Mouse (Mus musculus) brain, embryonic 18.5 days (tissue): ENCODE results near the gene Rab24.

ENCODE experiments used
- DNase-seq: peaks from one replicate; pipeline ENCODE4 v3.0.0-alpha.2; 2012; ENCODE audit warnings: low read depth, low spot score

Gene Rab24

DNA sequence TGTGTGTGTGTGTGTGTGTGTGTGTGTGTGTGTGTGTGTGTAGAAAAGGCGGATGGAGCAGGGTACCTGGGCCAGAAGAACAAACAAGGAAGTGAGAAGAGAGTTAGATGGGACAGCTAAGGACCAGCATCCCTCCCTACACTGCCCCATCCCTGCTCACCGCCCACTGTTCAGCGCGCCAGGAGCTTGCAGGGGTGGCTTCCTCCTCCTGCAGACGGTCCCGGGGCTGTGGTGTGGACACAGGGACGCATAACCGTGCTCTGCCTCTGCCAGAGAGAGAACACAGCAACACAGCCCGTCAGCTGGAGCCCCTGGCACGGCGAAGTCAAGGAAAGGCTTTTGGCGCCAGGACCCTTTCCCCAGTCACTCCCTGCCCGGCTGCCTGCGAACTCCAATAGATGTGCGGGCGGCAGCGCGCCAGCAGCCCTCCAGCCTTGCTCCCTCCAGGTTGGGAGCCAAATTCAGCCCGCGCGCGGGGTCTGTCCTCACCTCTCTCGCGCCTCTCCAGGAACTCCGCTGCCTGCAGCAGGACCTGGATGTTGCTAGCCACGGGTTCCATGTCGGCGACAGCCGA, 7.5 kb upstream of the Rab24 start:
- no peak for DNase-seq

DNA sequence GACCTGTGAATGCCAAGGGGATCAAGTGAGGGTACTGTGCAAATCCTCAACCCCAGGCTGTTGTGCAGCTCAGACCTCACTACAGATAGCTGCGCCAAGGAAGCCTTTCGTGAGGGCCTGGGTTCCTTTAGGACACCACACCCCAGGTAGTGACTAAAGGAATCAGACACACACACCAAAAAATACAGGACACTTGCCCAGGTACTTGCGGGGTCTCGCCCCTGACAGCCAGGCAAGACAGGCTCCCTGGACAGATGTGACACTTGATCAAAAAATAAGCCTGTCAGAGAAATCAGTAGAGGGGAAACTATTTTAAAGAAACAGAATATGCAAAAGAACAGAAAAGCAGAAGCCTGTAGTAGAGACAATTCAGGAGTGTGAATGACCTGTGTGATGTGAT, 6.9 kb upstream of the Rab24 start:
- DNase-seq: no peak

DNA sequence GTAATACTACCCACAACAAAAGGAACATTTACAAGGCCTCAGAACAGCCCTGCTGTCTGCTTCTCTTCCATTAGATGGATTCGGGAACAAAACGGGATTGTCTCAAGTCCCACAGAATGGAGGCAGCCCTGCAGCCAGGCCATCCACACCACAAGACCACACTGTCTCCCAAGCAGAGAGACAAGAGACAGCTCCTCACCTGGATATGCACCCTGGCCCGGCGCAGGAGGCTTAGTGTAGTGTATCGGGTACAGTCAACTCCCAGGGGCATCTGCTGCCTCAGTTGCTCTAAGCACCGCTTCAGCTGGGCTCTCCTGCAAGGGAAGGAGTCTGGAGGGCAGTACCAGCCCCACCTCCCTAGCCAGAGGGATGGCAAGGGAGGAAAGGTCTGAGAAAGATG, 6.4 kb upstream of the Rab24 start:
- no peak for DNase-seq

DNA sequence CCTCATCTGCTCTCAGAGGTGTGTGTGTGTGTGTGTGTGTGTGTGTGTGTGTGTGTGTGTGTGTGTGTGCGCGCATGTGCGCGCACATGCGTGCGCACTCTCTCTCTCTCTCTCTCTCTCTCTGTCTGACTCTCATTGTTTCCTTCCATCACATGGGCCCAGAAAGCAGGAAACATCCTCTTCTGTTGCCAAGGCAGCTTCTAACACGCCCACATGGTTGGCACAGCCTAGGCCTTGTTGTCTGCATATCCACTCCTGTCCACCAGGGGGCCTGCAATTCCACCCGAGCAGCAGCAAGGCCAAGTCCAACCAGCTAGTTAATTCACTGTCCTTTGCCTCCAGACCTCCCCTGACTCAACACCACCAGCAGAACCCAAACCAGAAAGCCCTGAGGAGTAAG, 5.9 kb upstream of the Rab24 start:
- peak; percentile 81 for DNase-seq

DNA sequence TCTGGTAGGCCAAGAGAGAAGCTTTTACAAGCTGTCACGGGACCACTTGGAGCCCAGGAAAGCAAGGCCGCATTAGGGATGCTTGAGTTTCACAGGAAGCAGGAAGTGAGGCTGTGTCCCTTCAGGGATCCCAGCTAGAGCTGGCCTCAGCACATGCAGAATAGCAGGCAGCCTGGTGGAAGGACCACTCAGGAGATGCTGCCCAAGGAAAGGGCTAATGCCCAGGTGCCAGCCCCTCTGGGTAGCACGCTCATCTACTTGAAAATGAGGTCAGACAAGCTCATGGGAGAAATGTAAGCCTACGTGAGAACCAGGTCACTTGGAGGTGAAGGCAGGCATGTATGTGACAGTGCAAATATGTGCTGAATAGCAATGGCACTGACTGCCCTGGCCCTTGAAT, 5.4 kb upstream of the Rab24 start:
- no peak for DNase-seq

DNA sequence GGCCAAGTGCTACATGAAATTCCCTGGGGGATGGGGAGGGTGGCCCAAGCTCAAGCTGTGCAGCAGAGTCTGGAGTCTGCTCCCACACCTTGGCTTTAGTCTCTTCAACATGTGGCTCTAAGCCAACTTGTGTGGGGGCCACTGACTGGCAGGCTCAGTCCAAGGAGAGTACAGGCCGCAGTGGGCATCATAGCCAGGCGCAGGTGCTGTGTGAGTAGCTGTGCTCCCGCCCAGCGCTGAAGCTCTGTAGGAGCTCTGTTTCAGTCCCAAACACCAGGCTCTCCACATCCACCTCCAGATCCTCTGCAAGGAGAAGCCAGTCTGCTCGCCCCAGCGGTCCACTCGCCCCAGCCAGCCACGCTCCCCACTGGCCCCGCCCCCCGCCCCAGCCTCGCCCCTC, 3.9 kb upstream of the Rab24 start:
- DNase-seq: no peak

DNA sequence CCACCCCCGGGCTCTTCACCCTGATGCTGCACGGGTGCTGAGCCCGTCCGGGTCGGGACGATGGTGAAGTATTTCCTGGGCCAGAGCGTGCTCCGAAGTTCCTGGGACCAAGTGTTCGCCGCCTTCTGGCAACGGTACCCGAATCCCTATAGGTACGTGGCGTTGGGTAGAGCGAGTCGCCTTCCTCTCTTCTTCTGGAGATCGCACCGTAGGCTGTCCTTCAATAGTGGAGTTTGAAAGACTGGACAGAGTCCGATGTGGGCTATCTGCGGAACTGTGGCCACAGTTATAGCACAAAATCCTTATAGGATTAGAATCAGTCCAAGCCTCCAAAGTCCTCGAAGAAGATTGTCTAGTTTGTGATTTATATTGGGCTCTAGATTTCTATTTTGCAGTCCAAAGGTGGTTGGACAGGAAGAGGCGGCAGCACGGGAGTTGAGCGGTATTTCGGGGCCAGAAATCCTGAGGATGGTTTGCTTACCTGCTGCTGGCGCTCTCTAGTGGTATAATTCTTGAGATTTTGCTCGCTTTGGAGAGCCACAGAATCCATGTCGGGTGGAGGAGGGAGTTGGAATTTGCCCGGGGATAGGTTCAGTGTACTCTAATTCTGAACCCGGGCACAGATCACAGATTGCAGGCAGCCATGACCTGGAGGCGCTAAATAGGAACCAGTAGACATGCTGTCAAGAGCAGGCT, 532 bp upstream of the Rab24 start:
- DNase-seq: no peak

DNA sequence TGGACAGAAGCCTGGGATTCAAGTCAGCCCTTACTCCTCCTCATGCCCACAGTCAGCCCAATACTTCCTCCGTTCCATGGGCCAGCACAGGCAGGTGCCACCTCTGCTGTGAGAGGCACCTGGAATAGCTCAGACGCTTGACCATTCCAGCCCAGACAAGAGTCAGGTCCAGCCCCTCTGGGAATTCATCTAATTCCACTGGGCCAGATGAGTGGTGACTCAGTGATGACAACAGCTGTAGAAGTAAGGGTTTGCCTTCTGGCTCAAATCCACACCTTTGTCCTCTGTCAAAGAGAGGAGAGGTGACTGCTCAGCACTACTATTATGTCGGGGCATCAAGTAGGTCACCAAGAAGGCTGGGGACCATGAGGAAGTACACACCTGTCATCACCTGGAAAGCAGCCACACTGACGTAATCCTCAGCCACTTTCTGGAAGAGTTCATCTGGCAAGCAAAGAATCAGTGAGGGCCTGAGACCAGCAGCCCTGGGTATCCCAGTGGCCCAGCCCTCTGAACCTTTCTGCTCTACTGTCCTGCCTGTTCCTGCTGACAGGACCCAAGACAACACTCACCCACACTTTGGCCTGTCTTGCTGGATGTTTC, 1.7 kb downstream of the Rab24 start, which contains the start of gene Prelid1:
Prelid1 (plus strand) TSS at position 570 of the 603 bp plus-strand sequence.
- no peak for DNase-seq

DNA sequence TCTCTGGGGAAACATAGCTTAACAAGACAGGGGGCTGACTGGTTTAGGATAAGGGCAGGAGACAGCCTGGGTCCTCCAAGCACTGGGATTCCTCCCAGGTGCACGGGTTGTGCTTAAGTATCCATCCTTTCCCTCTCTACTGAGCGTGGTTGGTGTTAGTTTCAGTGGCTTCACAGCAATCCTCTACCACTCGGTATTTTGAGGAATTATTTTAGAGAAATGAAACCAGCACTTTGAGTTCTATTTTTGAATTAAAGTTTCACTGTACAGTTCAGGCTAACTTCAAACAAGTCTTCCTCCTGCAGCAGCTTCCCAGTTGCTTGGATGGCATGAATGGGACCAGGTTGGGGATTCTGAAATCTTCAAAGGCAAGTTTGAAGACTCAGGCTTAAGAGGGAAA, 3.4 kb downstream of the Rab24 start:
- no peak for DNase-seq

DNA sequence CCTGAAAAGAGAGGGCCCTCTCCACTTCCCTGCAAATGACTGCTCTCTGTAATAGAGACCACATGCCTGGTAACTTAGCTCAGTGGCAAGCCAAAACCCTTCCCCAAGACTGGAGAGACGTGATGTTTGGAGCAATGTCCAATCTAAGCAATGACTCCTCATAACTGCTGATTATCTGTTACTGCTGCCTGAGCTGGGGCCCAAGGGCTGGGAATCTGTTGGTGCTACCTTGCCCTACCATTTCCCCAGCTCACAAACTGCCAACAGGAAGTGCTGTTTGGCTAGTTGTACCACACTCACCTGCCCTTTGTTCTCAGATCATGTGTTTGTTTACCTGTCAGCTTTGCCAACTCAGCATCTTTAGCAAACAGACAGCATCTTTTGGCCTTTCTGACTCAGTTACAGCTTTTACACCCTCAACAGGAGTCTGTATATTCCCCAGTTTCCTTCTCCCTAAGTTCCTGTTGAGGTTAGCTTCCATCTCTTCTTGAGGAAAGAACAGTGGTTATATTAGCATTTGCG, 6.8 kb downstream of the Rab24 start:
- DNase-seq: no peak

DNA sequence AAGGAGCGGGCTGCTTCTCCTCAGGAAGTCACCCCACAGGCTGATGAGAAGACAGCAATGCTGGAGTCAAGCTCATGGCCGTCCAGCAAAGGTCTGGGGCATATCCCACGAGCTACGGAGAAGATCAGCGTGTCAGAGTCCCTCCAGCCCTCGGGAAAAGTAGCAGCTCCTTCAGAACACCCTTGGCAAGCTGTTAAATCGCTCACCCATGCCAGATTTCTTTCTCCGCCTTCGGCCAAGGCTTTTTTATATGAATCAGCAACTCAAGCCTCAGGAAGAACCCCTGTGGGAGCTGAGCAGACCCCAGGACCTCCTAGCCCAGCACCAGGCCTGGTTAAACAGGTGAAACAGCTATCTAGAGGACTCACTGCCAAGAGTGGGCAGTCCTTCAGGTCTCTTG, 8.7 kb downstream of the Rab24 start:
- no peak for DNase-seq

DNA sequence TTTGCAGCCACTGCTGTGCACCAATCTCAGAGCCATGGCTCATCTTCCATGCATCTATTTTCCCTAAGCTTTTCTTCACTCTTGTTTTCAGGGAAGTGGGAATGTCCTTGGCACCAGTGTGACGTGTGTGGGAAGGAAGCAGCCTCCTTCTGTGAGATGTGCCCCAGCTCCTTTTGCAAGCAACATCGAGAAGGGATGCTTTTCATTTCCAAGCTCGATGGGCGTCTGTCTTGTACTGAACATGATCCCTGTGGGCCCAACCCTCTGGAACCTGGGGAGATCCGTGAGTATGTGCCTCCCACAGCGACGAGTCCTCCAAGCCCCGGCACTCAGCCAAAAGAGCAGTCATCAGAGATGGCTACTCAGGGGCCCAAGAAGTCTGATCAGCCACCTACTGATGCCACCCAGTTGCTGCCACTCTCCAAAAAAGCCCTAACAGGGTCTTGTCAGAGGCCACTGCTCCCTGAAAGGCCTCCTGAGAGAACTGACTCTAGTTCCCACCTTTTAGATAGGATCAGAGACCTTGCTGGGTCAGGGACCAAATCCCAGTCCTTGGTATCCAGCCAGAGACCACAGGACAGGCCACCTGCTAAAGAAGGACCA, 9.6 kb downstream of the Rab24 start:
- DNase-seq: no peak

DNA sequence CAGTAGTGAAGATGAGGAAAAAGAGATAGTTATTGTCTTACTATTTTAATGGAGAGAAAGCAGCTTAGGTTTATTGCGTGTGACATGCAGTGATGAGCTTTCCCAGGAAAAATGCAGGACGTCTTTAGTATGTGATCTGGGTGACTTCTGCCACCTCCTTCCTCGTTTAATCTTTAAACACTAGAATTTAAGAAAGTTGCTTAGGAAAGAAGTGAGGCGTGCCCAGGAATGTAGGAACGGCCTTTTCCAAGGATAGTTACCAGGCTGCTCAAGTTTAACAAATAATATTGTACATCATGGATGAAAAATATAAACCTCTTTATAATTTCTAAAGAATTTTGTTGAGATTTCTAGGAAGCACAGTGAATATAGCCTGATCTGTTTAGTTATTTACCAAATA, 20.8 kb downstream of the Rab24 start:
- no peak for DNase-seq

DNA sequence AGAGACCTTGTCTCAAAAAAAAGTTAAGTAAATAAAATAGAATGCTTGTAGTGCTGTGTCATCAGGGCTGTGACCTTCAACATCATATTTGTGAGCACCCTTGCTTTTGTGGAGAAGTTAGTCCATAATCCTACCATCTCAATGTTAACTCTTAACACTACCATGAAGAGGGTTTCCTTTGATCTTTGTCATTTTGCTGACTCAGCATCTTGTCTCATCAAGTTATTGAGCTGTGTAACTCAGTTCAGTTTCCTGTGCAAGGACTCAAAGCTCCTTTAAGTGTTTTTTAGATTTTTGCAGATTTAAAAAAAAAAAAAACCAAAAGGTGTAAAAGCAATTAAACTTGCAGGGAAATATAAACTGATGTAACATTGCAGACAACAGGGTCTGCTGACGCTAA, 25.0 kb downstream of the Rab24 start:
- no peak for DNase-seq

DNA sequence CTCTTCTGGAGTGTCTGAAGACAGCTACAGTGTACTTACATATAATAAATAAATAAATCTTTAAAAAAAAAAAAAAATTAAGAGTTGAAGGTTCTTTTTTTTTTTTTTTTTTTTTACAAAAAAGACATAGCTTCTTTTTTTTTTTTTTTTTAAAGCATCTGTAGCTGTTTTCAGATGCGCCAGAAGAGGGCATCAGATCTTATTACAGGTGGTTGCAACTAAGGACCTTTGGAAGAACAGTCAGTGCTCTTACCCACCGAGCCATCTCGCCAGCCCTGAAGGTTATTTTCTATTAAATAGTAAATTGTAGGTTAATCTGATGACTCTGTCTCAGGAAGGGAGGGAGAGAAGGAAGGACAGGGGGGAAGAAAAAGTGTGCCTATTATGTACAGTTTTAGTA, 32.9 kb downstream of the Rab24 start:
- no peak for DNase-seq

DNA sequence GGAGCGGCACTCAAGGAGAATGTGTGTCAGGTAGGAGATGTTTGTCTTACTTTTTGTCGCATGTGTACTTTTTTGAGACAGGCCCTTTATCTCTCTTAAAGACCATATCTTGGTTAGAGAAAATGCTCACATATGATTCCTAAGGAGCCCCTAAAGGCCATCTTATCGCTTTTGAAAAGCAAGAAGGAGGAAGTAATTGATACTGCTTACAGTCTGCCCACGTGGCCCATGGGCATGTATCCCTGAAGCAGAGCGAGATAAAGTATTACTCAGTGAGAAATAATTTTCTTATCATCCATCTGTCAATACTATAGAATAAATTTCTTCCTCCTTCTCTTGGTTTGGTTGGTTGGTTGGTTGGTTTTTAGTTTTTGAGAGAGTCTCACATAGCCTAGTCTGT, 44.1 kb downstream of the Rab24 start:
- DNase-seq: no peak

DNA sequence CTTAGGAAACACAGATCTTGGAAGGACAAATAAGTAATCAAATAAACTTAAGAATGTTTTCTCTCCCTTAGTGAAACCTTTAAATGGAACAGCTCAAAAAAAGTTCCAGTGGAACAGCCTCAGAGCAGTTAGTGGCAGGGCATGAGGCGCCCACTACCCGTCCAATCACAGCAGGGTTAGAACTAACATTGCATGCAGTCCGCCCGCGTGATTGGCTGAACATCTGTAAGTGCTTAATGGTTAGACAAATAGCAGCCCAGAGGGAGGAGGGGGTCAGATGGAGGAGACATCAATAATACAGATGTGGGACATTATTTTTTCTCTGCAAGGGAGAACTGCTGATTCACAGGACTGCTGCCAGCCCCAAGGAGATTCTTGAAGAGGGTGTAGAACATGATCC, 44.5 kb downstream of the Rab24 start:
- DNase-seq: no peak
